Mouse (Mus musculus) E14TG2a.4 (cell line): ENCODE measurements around the gene Gfy.

Source experiments
- H3K27me3 ChIP-seq: 2 replicates; pipeline ENCODE4 v1.6.1; 2014; ENCODE audit warnings: low read length, control low read depth; ENCODE audit not compliant: insufficient read depth
- H3K36me3 ChIP-seq: 2 replicates; pipeline ENCODE4 v1.6.1; 2014; ENCODE audit warnings: low read length, control low read depth; ENCODE audit not compliant: insufficient read depth
- H3K4me1 ChIP-seq: replicated peaks from 2 replicates; pipeline ENCODE4 v1.6.1; 2014; ENCODE audit warnings: low read depth, low read length, control low read depth
- H3K4me3 ChIP-seq: replicated peaks from 2 replicates; pipeline ENCODE4 v1.5.1; 2014; ENCODE audit warnings: mild to moderate bottlenecking, low read length
- H3K9me3 ChIP-seq: 2 replicates; pipeline ENCODE4 v1.6.1; 2014; ENCODE audit warnings: low read length, control low read depth
- CTCF ChIP-seq: conservative IDR thresholded peaks from 2 replicates; pipeline ENCODE4 v1.5.1; 2014; ENCODE audit warnings: low read length
- NANOG ChIP-seq: IDR thresholded peaks from 2 replicates; pipeline ENCODE4 v1.6.1; 2014; ENCODE audit warnings: borderline replicate concordance, low read length, mixed read lengths
- POU5F1 ChIP-seq: IDR thresholded peaks from 2 replicates; pipeline ENCODE4 v1.6.1; 2014; ENCODE audit warnings: low read length, borderline replicate concordance

The Gfy gene

DNA sequence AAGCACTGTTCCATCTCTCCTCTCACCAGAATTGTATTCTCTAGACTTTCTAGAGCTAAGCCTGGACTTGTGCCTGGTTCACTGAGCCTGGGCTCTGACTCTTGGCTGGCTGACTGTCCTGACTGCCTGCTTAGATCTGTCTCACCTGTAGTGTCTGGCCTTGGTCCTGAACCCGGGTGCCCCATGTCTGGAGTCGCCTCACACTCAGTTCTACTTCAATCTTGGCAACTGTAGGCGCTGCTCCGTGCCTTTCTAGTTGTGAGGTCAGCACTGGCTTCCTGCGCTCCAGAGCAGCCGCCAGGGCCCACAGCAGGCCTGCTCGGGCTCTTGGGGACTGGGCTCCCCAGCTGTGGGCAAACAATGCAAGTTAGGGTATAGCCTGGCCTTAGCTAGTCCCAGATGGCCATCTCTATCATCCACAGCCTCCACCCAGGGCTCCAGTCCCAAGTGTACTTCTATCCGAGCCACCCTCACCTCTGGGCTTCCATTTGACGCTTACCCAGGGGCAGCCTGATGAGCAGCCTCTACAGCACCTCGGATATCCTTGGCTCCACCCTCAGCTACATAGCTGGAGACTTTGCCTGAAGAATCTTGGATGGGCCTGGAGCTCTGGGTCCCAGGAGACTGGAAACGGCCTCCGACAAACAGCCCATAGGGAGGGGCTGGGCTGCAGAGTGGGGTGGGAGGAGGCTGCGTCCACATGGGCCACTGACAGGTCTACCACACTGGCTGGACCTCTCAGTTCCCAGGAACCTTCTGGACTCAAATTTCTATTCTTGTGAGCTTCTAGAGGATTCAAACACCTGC lies 34.8 kb downstream of the Gfy start:
- Histone ChIP-seq H3K27me3 (no peaks in the 10 kb centered on the region), H3K9me3 (no peaks in the 10 kb centered on the region), H3K4me3 (no peak overlapping the region), H3K4me1 (peaks cover 9% of the 10 kb centered on the region), H3K36me3 (peaks cover 93% of the 10 kb centered on the region)
- TF ChIP-seq POU5F1 (no peak), NANOG (no peak), CTCF (no peak)

DNA sequence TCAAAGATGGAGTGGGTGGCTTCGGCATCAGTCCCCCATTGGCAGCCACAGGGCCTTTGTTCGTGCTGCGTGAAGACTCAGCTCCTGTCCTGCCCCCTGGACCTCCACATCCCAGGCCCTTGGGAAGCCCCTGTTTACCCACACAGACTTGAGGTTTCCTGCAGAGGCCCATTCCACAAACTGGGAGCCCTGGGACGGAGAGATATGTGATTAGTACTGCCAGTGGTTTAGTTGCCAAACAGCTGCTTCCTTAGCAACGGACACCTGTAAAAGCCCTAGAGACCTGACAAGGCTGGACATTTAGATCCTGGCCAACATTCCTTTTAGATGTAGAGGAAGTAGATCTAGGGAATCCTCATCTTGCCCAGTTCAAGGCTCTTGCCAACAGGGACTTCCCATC lies 37.5 kb downstream of the Gfy start:
- peaks cover 12% of the 10 kb centered on the region for H3K4me1 ChIP-seq
- peaks cover 66% of the 10 kb centered on the region for H3K36me3 ChIP-seq
- peaks cover 9% of the 10 kb centered on the region; the same call in 1 of the 2 replicates for H3K27me3 ChIP-seq
- no peaks in the 10 kb centered on the region for H3K9me3 ChIP-seq
- H3K4me3 ChIP-seq, result no peak overlapping the region
- no peak for TF ChIP-seq POU5F1
- TF ChIP-seq CTCF, result no peak
- no peak for TF ChIP-seq NANOG

DNA sequence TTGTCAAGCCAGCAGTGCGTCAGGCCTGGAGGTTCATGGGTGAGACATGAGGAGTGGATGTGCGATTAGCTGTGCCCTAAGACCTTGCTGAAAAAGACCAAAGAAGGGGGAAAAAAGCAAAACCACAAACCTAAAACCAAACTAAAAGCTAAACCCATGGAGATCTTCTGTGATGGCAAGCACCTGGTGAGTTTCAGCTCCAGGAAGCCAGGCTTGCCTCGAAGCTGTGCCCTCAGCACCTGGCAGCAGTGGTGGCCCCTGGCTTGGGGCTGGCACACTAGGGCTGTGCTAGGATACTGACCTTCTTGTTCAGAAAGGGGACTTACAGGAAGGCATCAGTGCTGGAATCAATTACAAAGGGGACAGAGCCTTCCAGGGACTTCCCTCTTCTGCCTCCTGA lies 38.0 kb downstream of the Gfy start:
- no peaks in the 10 kb centered on the region for H3K9me3 ChIP-seq
- H3K4me3 ChIP-seq, result no peak overlapping the region
- TF ChIP-seq NANOG (no peak), POU5F1 (no peak), CTCF (no peak)
- H3K36me3 ChIP-seq, result peaks cover 60% of the 10 kb centered on the region
- H3K4me1 ChIP-seq, result peaks cover 16% of the 10 kb centered on the region
- peaks cover 13% of the 10 kb centered on the region; the same call in 1 of the 2 replicates for H3K27me3 ChIP-seq

DNA sequence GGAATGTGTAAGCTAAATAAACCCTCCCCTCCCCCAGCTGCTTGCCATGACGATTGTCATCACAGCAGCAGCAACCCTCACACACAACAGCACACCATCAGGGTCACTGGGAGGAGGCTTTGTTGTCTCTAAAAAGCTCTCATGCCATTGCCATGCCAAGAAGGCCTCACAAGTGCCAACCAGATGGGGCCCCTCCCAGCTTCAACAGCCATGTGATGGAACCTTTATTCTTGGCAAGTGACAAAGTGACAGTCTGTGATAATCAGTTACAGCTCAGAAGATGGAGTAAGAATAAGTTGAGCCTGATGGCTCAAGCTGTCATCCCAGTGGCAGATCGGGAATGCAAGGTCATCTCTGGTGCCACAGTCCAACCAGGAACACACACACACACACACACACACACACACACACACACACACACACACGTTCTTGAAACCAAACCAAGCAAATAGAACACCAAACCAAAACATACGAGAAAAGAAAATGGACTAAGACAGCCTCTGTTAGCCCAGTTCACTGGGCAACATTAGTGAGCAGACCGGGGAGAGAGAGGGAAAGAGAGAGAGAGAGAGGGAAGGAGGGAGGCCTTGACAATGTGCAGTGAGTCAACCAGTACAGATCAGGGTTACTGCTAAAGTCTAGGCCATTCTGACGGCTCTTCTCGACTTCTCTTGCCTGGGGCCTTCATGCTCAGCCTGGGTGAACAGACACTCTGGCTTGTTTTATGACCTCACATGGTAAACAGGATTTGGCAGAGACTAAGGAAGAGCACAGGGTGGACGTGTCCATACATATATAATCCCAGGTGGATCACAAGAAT lies 39.3 kb downstream of the Gfy start:
- TF ChIP-seq CTCF, result no peak
- no peak for TF ChIP-seq NANOG
- no peak for TF ChIP-seq POU5F1
- no peaks in the 10 kb centered on the region for H3K9me3 ChIP-seq
- peaks cover 24% of the 10 kb centered on the region for H3K4me1 ChIP-seq
- H3K27me3 ChIP-seq, result peaks cover 23% of the 10 kb centered on the region
- peaks cover 48% of the 10 kb centered on the region for H3K36me3 ChIP-seq
- no peak overlapping the region for H3K4me3 ChIP-seq

DNA sequence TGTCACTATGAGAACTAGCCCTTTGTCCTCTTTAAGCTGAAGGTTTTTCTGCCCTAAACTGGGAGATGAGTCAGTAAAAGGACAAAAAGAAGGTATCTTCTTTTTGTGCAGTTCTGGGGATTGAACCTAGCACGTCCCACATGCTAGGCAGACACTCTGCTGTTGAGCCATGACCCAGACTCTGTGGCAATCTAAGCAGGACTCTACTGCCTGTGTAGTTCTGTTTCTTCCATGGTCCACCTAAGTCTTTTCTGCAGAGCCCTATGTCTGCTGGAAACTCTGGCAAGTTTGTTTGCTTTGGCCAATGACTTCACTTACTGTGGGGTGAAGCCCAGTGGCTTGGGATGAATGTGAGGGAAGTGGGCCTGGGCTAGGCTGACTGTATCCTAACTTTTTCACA lies 41.0 kb downstream of the Gfy start:
- TF ChIP-seq NANOG (no peak), CTCF (no peak), POU5F1 (no peak)
- Histone ChIP-seq H3K9me3 (no peaks in the 10 kb centered on the region), H3K4me3 (no peak overlapping the region), H3K27me3 (peaks cover 23% of the 10 kb centered on the region), H3K4me1 (peaks cover 41% of the 10 kb centered on the region), H3K36me3 (peaks cover 31% of the 10 kb centered on the region)

DNA sequence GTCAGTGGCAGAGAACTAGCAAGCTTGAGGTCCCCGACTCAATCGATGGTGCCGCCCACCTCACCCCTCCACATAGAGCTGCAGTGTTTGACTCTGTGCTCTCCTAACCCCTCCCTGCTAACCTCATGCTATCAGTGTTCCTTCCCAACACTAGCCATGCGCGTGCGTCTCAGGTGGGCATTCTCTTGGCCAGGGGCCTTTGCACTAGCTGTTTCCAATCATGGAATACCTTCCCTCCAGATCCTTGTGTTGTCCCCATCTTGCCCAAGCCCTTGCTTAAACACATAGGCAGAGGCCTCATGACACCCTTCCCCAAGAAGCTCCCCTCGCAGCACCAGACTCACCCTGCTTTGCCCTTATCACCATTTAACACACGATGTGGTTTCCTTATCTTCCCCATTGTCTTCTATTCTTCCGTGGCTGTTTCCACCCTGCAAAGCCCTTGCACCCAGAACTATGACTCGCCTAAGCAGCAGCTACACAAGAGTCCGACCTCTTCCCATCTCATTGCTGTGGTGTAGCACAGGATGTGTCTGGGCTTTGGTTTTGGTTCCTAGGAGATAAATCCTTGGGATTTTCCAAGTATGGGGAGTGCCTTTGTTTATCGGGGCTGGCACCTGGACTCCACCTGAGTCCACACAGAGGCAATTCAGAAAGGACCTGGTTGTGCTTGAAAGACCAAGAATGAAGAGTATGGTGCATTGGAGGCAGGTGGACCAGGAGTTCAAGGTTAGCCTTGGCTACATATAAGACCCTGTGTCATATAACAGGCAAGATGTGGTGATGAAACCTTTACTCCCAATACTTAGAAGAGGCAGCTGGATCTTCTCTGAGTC lies 42.0 kb downstream of the Gfy start:
- Histone ChIP-seq H3K9me3 (no peaks in the 10 kb centered on the region), H3K4me1 (peaks cover 48% of the 10 kb centered on the region), H3K4me3 (no peak overlapping the region), H3K27me3 (peaks cover 23% of the 10 kb centered on the region), H3K36me3 (peaks cover 21% of the 10 kb centered on the region)
- no peak for TF ChIP-seq POU5F1
- TF ChIP-seq CTCF, result no peak
- no peak for TF ChIP-seq NANOG

DNA sequence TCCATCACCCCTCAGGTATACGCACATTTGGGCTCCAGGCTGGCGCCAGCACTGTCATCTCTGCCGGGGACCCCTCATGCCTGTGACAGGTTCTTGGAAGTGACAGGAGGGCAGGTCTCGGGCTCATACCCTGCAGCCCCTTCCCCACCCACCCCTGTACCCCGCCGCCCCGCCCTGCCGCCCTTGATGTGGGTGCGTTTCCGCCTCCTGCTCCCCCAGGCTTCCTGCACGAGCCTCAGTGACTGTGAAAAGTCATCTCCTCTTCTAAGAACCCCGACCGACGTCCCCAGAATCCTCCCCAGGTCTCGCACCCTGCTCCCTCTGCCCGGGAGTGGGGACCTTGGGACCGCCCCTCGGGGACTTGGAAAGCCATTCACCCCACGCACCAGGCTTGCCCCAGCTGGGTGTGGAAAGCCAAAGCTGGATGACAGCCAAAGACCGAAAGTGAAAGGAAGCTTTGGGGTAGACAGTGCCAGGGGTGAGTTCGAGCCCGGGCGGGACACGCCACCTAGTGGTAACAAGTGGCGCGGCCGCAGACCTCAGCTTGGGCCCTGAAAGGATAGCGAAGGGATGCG lies 43.3 kb downstream of the Gfy start, which contains the start of the genes Gm45713 and Flt3l:
TSS of gene Gm45713 (minus strand) at position 239 of the 575 bp plus-strand sequence.
TSS of gene Flt3l (minus strand) at position 440 of the 575 bp plus-strand sequence.
- Histone ChIP-seq H3K36me3 (peaks cover 8% of the 10 kb centered on the region), H3K9me3 (no peaks in the 10 kb centered on the region), H3K4me1 (peaks cover 61% of the 10 kb centered on the region), H3K27me3 (peaks cover 23% of the 10 kb centered on the region), H3K4me3 (peak within 1 kb of the TSS; percentile 66)
- no peak for TF ChIP-seq POU5F1
- TF ChIP-seq CTCF, result peak; percentile 89
- TF ChIP-seq NANOG, result no peak
